Mouse (Mus musculus): ENCODE results near the gene Jade1. TPM values are rescaled to one million over a fixed set of nuclear protein-coding genes. Genes with fewer than 3 reads are reported as not detected.

The Jade1 gene
- total and polyA plus RNA-seq, 3 experiments, result 9.6 to 11.0 (median 10.7) TPM

DNA sequence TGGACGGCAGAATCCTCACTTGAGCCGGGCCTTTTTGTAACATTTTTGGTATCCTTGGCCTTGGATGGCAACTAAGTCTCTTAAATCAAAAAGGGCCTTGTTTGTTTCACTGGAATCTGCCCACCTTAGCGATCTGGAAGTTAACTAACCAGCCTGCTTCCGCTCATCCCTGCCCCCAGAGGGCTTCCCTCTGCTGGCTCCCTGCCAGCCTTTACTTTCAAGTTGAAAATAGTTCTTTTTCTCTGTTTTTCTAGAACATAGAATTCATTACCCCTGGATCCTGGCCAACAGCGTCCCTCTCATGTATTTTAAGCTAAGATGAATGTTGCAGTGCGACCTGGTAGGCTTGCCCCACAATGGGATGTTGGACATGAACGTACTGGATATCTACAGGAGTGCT lies 11.1 kb upstream of the Jade1 start:
- TF ChIP-seq MAFK (IDR thresholded peaks at IDR 0.05; ENCODE audit: insufficient replicate concordance, low read length) (no peak), CTCF (conservative IDR thresholded peaks at IDR 0.05 in 1 of 2, IDR thresholded peaks at IDR 0.05 in 1 of 2; ENCODE audit: low read depth in 2 of 2, low read length in 2 of 2) (no peak), MEF2A (IDR thresholded peaks at IDR 0.05; ENCODE audit: borderline replicate concordance, low read depth, low read length) (no peak), GABPA (IDR thresholded peaks at IDR 0.05; ENCODE audit: insufficient replicate concordance, low read depth, low read length) (no peak), JUN (IDR thresholded peaks at IDR 0.05; ENCODE audit: insufficient read depth, low read depth, low read length) (no peak), ETS1 (conservative IDR thresholded peaks at IDR 0.05; ENCODE audit: low read depth, low read length) (no peak), POLR2A (IDR thresholded peaks at IDR 0.05; ENCODE audit: low read depth, low read length) (no peak), NELFE (IDR thresholded peaks at IDR 0.05; ENCODE audit: low read depth, low read length) (no peak), MAZ (IDR thresholded peaks at IDR 0.05; ENCODE audit: low read depth, low read length) (no peak), TBP (conservative IDR thresholded peaks at IDR 0.05; ENCODE audit: low read depth, low read length) (no peak)
- H3K27me3 ChIP-seq (replicated peaks), result no peaks in the 10 kb centered on the region
- in situ Hi-C loops (cut with MboI; ENCODE audit: low pct_ligation_motif_present, low pct_unique_long_range_greater_than_20kb, low sequenced_read_pairs) (no loop called here), dilution Hi-C loops (cut with MboI; ENCODE audit: extremely low pct_ligation_motif_present, extremely low pct_unique_long_range_greater_than_20kb, low sequenced_read_pairs) (no loop called here)
- H3K9me3 ChIP-seq (replicated peaks; ENCODE audit: low read length), result no peaks in the 10 kb centered on the region
- DNase-seq (ENCODE audit: extremely low read depth), result no peak
- no peaks in the 10 kb centered on the region for H3K36me3 ChIP-seq (replicated peaks in 1 of 2; ENCODE audit: control insufficient read depth in 1 of 2, insufficient read depth in 1 of 2, low read length in 1 of 2)
- H3K4me3 ChIP-seq (replicated peaks in 1 of 3; ENCODE audit: low read depth in 2 of 3, low read length in 2 of 3, poor library complexity in 1 of 3), result no peak overlapping the region
- H3K27ac ChIP-seq (ENCODE audit: insufficient read depth, low read depth), result no peak overlapping the region
- no peak overlapping the region for H3K4me2 ChIP-seq (ENCODE audit: insufficient read depth, low read depth, poor library complexity, severe bottlenecking)
- H3K79me2 ChIP-seq (replicated peaks; ENCODE audit: control insufficient read depth, extremely low read depth, insufficient read depth, poor library complexity, severe bottlenecking), result no peaks in the 10 kb centered on the region
- peaks cover 0 to 3% of the 10 kb centered on the region in 2 experiments; a peak in 1 of 4 replicates for H3K4me1 ChIP-seq (ENCODE audit: control insufficient read depth in 1 of 2, insufficient read depth in 2 of 2)
- no peak overlapping the region for H3K9ac ChIP-seq (ENCODE audit: insufficient read depth, low read depth)

DNA sequence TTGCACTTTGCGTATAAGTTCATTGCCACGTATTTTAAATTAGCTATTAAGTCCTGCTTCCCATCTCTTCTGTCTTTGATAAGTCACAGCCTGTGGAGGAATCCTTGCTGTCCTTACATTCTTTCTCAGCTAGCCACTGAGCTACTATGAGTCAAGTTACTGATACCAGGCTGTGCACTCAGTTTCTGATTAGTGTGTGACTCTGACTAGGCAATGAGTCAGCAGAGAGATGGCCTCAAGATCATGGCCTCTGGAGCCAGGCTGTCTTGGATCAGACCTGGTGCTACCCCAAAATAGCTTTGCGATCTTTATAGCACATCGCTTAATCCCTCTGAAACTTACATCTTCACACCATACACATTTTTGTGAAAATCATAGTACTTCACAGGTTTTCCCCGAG lies 8.2 kb upstream of the Jade1 start:
- no peak overlapping the region for H3K4me3 ChIP-seq (replicated peaks in 1 of 3; ENCODE audit: low read depth in 2 of 3, low read length in 2 of 3, poor library complexity in 1 of 3)
- no peaks in the 10 kb centered on the region for H3K9me3 ChIP-seq (replicated peaks; ENCODE audit: low read length)
- dilution Hi-C loops (cut with MboI; ENCODE audit: extremely low pct_ligation_motif_present, extremely low pct_unique_long_range_greater_than_20kb, low sequenced_read_pairs), result no loop called here
- in situ Hi-C loops (cut with MboI; ENCODE audit: low pct_ligation_motif_present, low pct_unique_long_range_greater_than_20kb, low sequenced_read_pairs), result no loop called here
- H3K79me2 ChIP-seq (replicated peaks; ENCODE audit: control insufficient read depth, extremely low read depth, insufficient read depth, poor library complexity, severe bottlenecking), result no peaks in the 10 kb centered on the region
- H3K27me3 ChIP-seq (replicated peaks), result no peaks in the 10 kb centered on the region
- H3K9ac ChIP-seq (ENCODE audit: insufficient read depth, low read depth), result no peak overlapping the region
- peaks cover 0 to 3% of the 10 kb centered on the region in 2 experiments; a peak in 1 of 4 replicates for H3K4me1 ChIP-seq (ENCODE audit: control insufficient read depth in 1 of 2, insufficient read depth in 2 of 2)
- no peak overlapping the region for H3K4me2 ChIP-seq (ENCODE audit: insufficient read depth, low read depth, poor library complexity, severe bottlenecking)
- H3K27ac ChIP-seq (ENCODE audit: insufficient read depth, low read depth), result no peak overlapping the region
- TF ChIP-seq UBTF (IDR thresholded peaks at IDR 0.05; ENCODE audit: low read depth, low read length) (no peak), CHD2 (IDR thresholded peaks at IDR 0.05; ENCODE audit: low read length) (no peak), SIN3A (IDR thresholded peaks at IDR 0.05; ENCODE audit: low read length) (no peak), ZNF384 (IDR thresholded peaks at IDR 0.05; ENCODE audit: low read depth, low read length) (no peak), USF1 (IDR thresholded peaks at IDR 0.05; ENCODE audit: low read depth, low read length) (no peak), MEF2A (IDR thresholded peaks at IDR 0.05; ENCODE audit: borderline replicate concordance, low read depth, low read length) (no peak), RAD21 (IDR thresholded peaks at IDR 0.05; ENCODE audit: low read depth, low read length) (no peak), EP300 (IDR thresholded peaks at IDR 0.05; ENCODE audit: low read length) (no peak), TBP (conservative IDR thresholded peaks at IDR 0.05; ENCODE audit: low read depth, low read length) (no peak), PAX5 (IDR thresholded peaks at IDR 0.05; ENCODE audit: low read length) (no peak), CHD1 (IDR thresholded peaks at IDR 0.05; ENCODE audit: low read depth, low read length) (no peak), GABPA (IDR thresholded peaks at IDR 0.05; ENCODE audit: insufficient replicate concordance, low read depth, low read length) (no peak), ETS1 (conservative IDR thresholded peaks at IDR 0.05; ENCODE audit: low read depth, low read length) (no peak), MAX (IDR thresholded peaks at IDR 0.05; ENCODE audit: low read length) (no peak), MAZ (IDR thresholded peaks at IDR 0.05; ENCODE audit: low read depth, low read length) (no peak), ZKSCAN1 (IDR thresholded peaks at IDR 0.05; ENCODE audit: borderline replicate concordance, low read depth, low read length) (no peak), E2F4 (IDR thresholded peaks at IDR 0.05; ENCODE audit: insufficient replicate concordance, low read depth, low read length) (no peak)
- DNase-seq (ENCODE audit: extremely low read depth), result no peak
- H3K36me3 ChIP-seq (replicated peaks in 1 of 2; ENCODE audit: control insufficient read depth in 1 of 2, insufficient read depth in 1 of 2, low read length in 1 of 2), result no peaks in the 10 kb centered on the region
